Mouse (Mus musculus): ENCODE measurements around the gene Trio.

- no peak for TF ChIP-seq CTCF (IDR thresholded peaks at IDR 0.05; ENCODE audit: control insufficient read depth, insufficient read depth, low read length)
- TF ChIP-seq POLR2A (IDR thresholded peaks at IDR 0.05; ENCODE audit: borderline replicate concordance, control insufficient read depth, low read depth, low read length) = no peak
Observed at GRCm38 (mm10) chr15:27906409-27906808, 119.2 kb downstream of the Trio start.
